Mouse (Mus musculus): ENCODE data around the gene Map7d2. TPM values are rescaled to one million over a fixed set of nuclear protein-coding genes. Genes with fewer than 3 reads are reported as not detected.

Gene Map7d2
- polyA plus RNA-seq (2014; fragmentation: Illumina TruSeq; extraction: RNeasy Lipid Tissue Mini Kit (QIAGEN cat#74804); ENCODE audit: low read depth, low replicate concordance): 11.1 TPM

DNA sequence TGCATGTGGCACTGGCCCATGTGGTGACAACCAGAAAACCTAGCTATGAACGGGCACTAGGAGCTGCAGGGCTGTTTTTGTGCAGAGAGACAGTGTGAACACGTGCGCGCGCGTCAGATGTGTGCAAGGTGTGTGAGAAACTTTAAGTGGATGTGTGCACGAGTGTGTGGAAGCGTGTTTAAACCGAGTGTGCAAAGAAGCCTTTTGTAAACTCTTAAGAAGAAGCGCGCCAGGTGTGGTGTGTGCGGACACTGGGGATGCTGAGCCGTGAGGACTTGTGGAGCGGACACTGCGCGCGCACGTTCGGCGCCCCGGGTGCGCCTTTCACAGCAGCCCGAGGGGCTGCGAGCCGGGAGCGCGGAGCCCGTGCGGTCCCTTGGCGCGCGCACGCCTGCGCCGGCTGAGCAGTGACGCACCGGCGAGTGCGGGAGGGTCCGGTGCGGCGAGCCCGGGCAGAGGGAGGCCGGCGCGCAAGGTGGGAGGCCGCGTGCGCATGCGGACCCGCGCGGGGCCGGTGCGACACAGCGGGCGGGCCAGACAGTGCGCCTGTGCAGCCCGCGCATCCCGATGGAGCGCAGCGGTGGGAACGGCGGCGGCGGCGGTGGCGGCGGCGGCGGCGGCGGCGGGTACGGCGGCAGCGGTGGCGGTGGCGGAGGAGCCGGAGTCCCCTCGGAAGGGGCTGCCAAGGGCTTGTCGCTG, at the start of gene Map7d2:
Gene Map7d2, plus strand, starts transcription at position 443 of the 699 bp plus-strand sequence.

DNA sequence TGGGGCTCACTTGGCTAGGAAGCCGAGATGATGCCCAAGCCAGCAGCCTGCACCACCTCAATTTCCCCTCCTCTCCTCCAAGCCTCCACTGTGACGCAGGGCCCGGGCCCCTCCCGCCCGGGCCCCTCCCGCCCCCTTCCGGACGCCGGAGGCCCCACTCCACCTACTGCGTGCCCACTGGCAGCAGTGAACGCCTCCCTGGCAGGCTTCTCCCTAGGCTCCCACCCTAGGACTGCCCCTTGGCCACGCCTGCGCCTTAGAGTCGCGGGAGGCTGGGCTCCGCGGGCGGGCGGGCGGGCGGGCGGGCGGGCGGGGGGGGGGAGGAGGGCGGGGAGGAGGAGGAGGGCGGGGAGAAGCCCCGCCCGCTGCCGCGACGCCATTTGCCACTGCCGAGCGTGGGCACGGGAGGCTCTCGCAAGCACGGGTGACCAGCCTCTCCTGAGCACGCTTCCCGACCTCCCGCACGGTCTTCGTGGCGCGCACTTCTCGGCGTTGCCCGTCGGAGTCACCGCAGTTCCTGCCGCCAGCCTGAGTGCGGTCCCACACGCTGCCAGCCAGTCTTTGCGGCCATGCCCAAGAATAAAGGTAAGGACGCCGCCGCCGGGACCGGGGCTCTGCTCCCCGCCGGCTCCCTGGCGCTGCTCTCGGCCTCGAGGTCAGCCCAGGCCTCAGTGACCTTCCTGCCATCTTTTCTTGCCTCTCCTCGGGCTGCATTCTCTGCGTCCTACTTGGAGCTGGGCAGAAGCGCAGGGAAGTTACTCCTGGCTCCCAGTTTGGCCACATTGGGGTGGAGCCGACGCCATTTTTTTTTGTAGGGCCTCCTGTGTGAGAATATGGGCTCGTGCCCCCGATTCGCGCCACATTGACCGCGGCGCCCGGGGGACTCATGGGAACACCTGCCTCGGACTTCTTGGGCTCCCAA, 42.3 kb upstream of the Map7d2 start, which contains the start of gene Eif1ax:
Gene Eif1ax, plus strand, starts transcription at position 348 of the 922 bp plus-strand sequence.

DNA sequence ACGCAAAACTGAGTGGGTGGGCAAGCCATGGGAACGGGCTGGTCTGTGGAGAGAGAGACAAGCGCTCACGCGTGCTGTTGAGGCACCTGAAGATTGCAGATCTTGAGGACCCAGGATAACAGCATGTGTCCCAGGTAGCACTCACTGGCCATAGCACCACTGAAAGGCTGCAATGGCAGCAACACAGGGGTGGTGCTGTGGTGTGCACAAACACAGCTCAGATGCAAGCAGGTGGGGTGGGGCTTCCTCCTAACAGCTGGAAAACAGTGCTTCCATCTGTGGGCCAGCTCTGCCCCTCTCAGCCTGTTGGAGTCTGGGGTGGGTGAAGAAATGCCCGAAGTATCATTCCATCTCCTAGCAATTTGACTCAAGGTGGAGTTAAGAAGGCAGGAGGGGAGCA, 112.0 kb downstream of the Map7d2 start, which contains the start of gene Bclaf3:
Gene Bclaf3, plus strand, starts transcription at position 301 of the 400 bp plus-strand sequence.

Other genes starting within 250 kb of the Map7d2 start
- gene Rps6ka3, start 204.3 kb upstream of the Map7d2 start, polyA plus RNA-seq (2014; fragmentation: Illumina TruSeq; extraction: RNeasy Lipid Tissue Mini Kit (QIAGEN cat#74804); ENCODE audit: low read depth, low replicate concordance): 177 TPM
- gene Eif1ax, start 42.4 kb upstream of the Map7d2 start, polyA plus RNA-seq (2014; fragmentation: Illumina TruSeq; extraction: RNeasy Lipid Tissue Mini Kit (QIAGEN cat#74804); ENCODE audit: low read depth, low replicate concordance): 166 TPM
- gene Bclaf3, start 112.1 kb downstream of the Map7d2 start, polyA plus RNA-seq (2014; fragmentation: Illumina TruSeq; extraction: RNeasy Lipid Tissue Mini Kit (QIAGEN cat#74804); ENCODE audit: low read depth, low replicate concordance): 34.2 TPM
- 28.2 TPM for gene Sh3kbp1, start 212.7 kb downstream of the Map7d2 start, polyA plus RNA-seq (2014; fragmentation: Illumina TruSeq; extraction: RNeasy Lipid Tissue Mini Kit (QIAGEN cat#74804); ENCODE audit: low read depth, low replicate concordance)